Mouse (Mus musculus): ENCODE measurements at regions not wholly inside any gene's neighbourhood (a gene's known extent, or its start where the extent isn't known, plus 50 kb on each side); places are given as distances from the start of the nearest gene placed in this dataset.

- H3K4me3 ChIP-seq, result no peak overlapping the region
- no peak overlapping the region for H3K27ac ChIP-seq
- intact Hi-C loops (cut with DNase I), result no loop called here
- TF ChIP-seq CTCF (IDR thresholded peaks at IDR 0.05), result no peak
- DNase-seq (ENCODE audit: extremely low spot score in 1 of 2, low spot score in 2 of 2), result no peak
These were observed 73.4 kb downstream of the Tm4sf1 start for GRCm38 (mm10) chr3:57228400-57228799.

GRCm38 (mm10) chr3:57223773-57224172 is 78.0 kb downstream of the Tm4sf1 start:
- intact Hi-C loops (cut with DNase I), result no loop called here
- no peak for TF ChIP-seq CTCF (IDR thresholded peaks at IDR 0.05)
- Histone ChIP-seq H3K27ac (no peak overlapping the region), H3K4me3 (no peak overlapping the region)
- no peak for DNase-seq (ENCODE audit: extremely low spot score in 1 of 2, low spot score in 2 of 2)

- H3K27ac ChIP-seq, result no peak overlapping the region
- TF ChIP-seq CTCF (IDR thresholded peaks at IDR 0.05), result no peak
- no peak overlapping the region for H3K4me3 ChIP-seq
- intact Hi-C loops (cut with DNase I), result no loop called here
- DNase-seq (ENCODE audit: extremely low spot score in 1 of 2, low spot score in 2 of 2), result no peak
These were observed 79.4 kb downstream of the Tm4sf1 start for GRCm38 (mm10) chr3:57222318-57222914.

- H3K27ac ChIP-seq, result no peak overlapping the region
- TF ChIP-seq CTCF (IDR thresholded peaks at IDR 0.05), result no peak
- H3K4me3 ChIP-seq, result no peak overlapping the region
- DNase-seq (ENCODE audit: extremely low spot score in 1 of 2, low spot score in 2 of 2), result no peak
- intact Hi-C loops (cut with DNase I), result no loop called here
These were observed 83.4 kb downstream of the Tm4sf1 start for GRCm38 (mm10) chr3:57218431-57218830.

GRCm38 (mm10) chr3:57204066-57204723 is 97.6 kb downstream of the Tm4sf1 start:
- peak; percentile 88 for TF ChIP-seq CTCF (IDR thresholded peaks at IDR 0.05)
- no peak overlapping the region for H3K4me3 ChIP-seq
- intact Hi-C loops (cut with DNase I), result loop anchor here (2.0 to 10.0 kb wide), 5 partner anchors 172 to 1689 kb away; no protein-coding TSS in a partner anchor

GRCm38 (mm10) chr3:57203418-57203817 is 98.4 kb downstream of the Tm4sf1 start:
- intact Hi-C loops (cut with DNase I), result loop anchor here (5.0 to 10.0 kb wide), 4 partner anchors 171 to 1689 kb away; no protein-coding TSS in a partner anchor
- DNase-seq (ENCODE audit: extremely low spot score in 1 of 2, low spot score in 2 of 2), result no peak

More at GRCm38 (mm10) chr3:57204066-57204723, 97.6 kb downstream of the Tm4sf1 start:
- DNase-seq (ENCODE audit: extremely low spot score in 1 of 2, low spot score in 2 of 2), result peak; percentile 48 to 57
- no peak overlapping the region for H3K27ac ChIP-seq

GRCm38 (mm10) chr3:57181587-57181986 is 120.2 kb downstream of the Tm4sf1 start:
- H3K27ac ChIP-seq, result no peak overlapping the region
- intact Hi-C loops (cut with DNase I), result no loop called here
- no peak overlapping the region for H3K4me3 ChIP-seq
- no peak for TF ChIP-seq CTCF (IDR thresholded peaks at IDR 0.05)
- DNase-seq (ENCODE audit: extremely low spot score in 1 of 2, low spot score in 2 of 2), result no peak

More at GRCm38 (mm10) chr3:57203418-57203817, 98.4 kb downstream of the Tm4sf1 start:
- Histone ChIP-seq H3K4me3 (no peak overlapping the region), H3K27ac (no peak overlapping the region)
- no peak for TF ChIP-seq CTCF (IDR thresholded peaks at IDR 0.05)

GRCm38 (mm10) chr3:57153177-57153948 is 148.4 kb downstream of the Tm4sf1 start:
- no peak for TF ChIP-seq CTCF (IDR thresholded peaks at IDR 0.05)
- DNase-seq (ENCODE audit: extremely low spot score in 1 of 2, low spot score in 2 of 2), result no peak
- Histone ChIP-seq H3K4me3 (no peak overlapping the region), H3K27ac (no peak overlapping the region)
- intact Hi-C loops (cut with DNase I), result no loop called here

- Histone ChIP-seq H3K4me3 (no peak overlapping the region), H3K27ac (no peak overlapping the region)
- DNase-seq (ENCODE audit: extremely low spot score in 1 of 2, low spot score in 2 of 2), result no peak
- intact Hi-C loops (cut with DNase I), result no loop called here
- no peak for TF ChIP-seq CTCF (IDR thresholded peaks at IDR 0.05)
These were observed 152.6 kb downstream of the Tm4sf1 start for GRCm38 (mm10) chr3:57149156-57149555.

- H3K4me3 ChIP-seq, result peak overlapping the region; percentile 24; the same call in 1 of the 2 replicates
- no peak for TF ChIP-seq CTCF (IDR thresholded peaks at IDR 0.05)
- intact Hi-C loops (cut with DNase I), result no loop called here
- DNase-seq (ENCODE audit: extremely low spot score in 1 of 2, low spot score in 2 of 2), result no peak
- no peak overlapping the region for H3K27ac ChIP-seq
These were observed 164.9 kb downstream of the Tm4sf1 start for GRCm38 (mm10) chr3:57136847-57137246.

- intact Hi-C loops (cut with DNase I), result no loop called here
These were observed 173.2 kb downstream of the Tm4sf1 start for GRCm38 (mm10) chr3:57128606-57129005.

More at GRCm38 (mm10) chr3:57128606-57129005, 173.2 kb downstream of the Tm4sf1 start:
- Histone ChIP-seq H3K27ac (no peak overlapping the region), H3K4me3 (no peak overlapping the region)
- no peak for TF ChIP-seq CTCF (IDR thresholded peaks at IDR 0.05)
- no peak for DNase-seq (ENCODE audit: extremely low spot score in 1 of 2, low spot score in 2 of 2)
